Comparison of ENCODE assay signal across 8 mouse cellular contexts in genomic region chr1:154725356-154726320, GRCm38 (mm10).
A peak's percentile ranks its signal among the peaks of the same experiment; 100 is the strongest.
DNase-seq lines count a peak whose midpoint lies in the region; ATAC-seq and TF ChIP-seq lines count a peak whose summit lies in the region.

No protein-coding gene starts in this region.

- ATAC-seq in heart, embryonic 16.5 days (replicated peaks; ENCODE audit: extremely low read depth, insufficient read depth, low FRiP score), result no peak
- no peak for ATAC-seq in hindbrain, embryonic 14.5 days (ENCODE audit: low FRiP score)
- ATAC-seq in midbrain, postnatal 0 days (ENCODE audit: low FRiP score), result no peak

- H3K27ac ChIP-seq in heart, embryonic 16.5 days (ENCODE audit: low read length), result no peak overlapping the region
- peak overlapping the region; percentile 20; the same call in 1 of the 2 replicates for H3K27ac ChIP-seq in hindbrain, embryonic 14.5 days
- H3K27ac ChIP-seq in midbrain, postnatal 0 days (ENCODE audit: low read depth, low read length), result peak overlapping the region; percentile 38; the same call in 1 of the 2 replicates

- WGBS in heart, embryonic 16.5 days, result 35% methylated on average over 35 of the region's 35 CpGs
- 23% methylated on average over 35 of the region's 35 CpGs for WGBS in hindbrain, embryonic 14.5 days
- WGBS in midbrain, postnatal 0 days, result 12% methylated on average over 35 of the region's 35 CpGs

- no peak overlapping the region for H3K9ac ChIP-seq in heart, embryonic 16.5 days (ENCODE audit: low read length)
- H3K9ac ChIP-seq in hindbrain, embryonic 14.5 days, result peak overlapping the region; percentile 57
- H3K9ac ChIP-seq in midbrain, postnatal 0 days (replicated peaks; ENCODE audit: low read length, poor library complexity, severe bottlenecking), result peak overlapping the region; percentile 59

- H3K36me3 ChIP-seq in heart, embryonic 16.5 days (ENCODE audit: control insufficient read depth, insufficient read depth), result no peaks in the 10 kb centered on the region
- no peaks in the 10 kb centered on the region for H3K36me3 ChIP-seq in hindbrain, embryonic 14.5 days (replicated peaks; ENCODE audit: control insufficient read depth, insufficient read depth)
- H3K36me3 ChIP-seq in midbrain, postnatal 0 days (ENCODE audit: insufficient read depth, low read length), result no peaks in the 10 kb centered on the region

- peak overlapping the region; percentile 63 for H3K4me2 ChIP-seq in heart, embryonic 16.5 days (ENCODE audit: low read depth, low read length)
- H3K4me2 ChIP-seq in hindbrain, embryonic 14.5 days (replicated peaks), result peak overlapping the region; percentile 86
- H3K4me2 ChIP-seq in midbrain, postnatal 0 days (ENCODE audit: low read depth, low read length, poor library complexity, severe bottlenecking), result peak overlapping the region; percentile 84

- peaks cover 9% of the 10 kb centered on the region for H3K4me1 ChIP-seq in heart, embryonic 16.5 days (ENCODE audit: control insufficient read depth, insufficient read depth, low read length)
- peaks cover 22% of the 10 kb centered on the region; the same call in 1 of the 2 replicates for H3K4me1 ChIP-seq in hindbrain, embryonic 14.5 days (replicated peaks; ENCODE audit: control insufficient read depth, insufficient read depth, low read length)
- H3K4me1 ChIP-seq in midbrain, postnatal 0 days (ENCODE audit: insufficient read depth, low read length), result peaks cover 11% of the 10 kb centered on the region; the same call in 1 of the 2 replicates

- TF ChIP-seq CTCF in midbrain, postnatal 0 days (IDR thresholded peaks at IDR 0.05), result peak; percentile 28; the same call in 1 of the 2 replicates

- peak overlapping the region; percentile 44 for H3K4me3 ChIP-seq in heart, embryonic 16.5 days (ENCODE audit: low read length)
- peak overlapping the region; percentile 42 for H3K4me3 ChIP-seq in hindbrain, embryonic 14.5 days (replicated peaks; ENCODE audit: low read length)
- H3K4me3 ChIP-seq in midbrain, postnatal 0 days (ENCODE audit: low read depth, low read length), result peak overlapping the region; percentile 60

- H3K9me3 ChIP-seq in heart, embryonic 16.5 days (replicated peaks; ENCODE audit: control insufficient read depth, low read length), result no peaks in the 10 kb centered on the region
- H3K9me3 ChIP-seq in hindbrain, embryonic 14.5 days (ENCODE audit: control insufficient read depth, low read length), result no peaks in the 10 kb centered on the region
- H3K9me3 ChIP-seq in midbrain, postnatal 0 days (ENCODE audit: low read length), result no peaks in the 10 kb centered on the region

- DNase-seq in heart, adult 18-20 months, result no peak
- DNase-seq in embryo, embryonic 9.5 days (ENCODE audit: extremely low spot score), result peak; percentile 15
- no peak for DNase-seq in hindbrain, embryonic 14.5 days (ENCODE audit: low spot score)
- DNase-seq in midbrain, postnatal 0 days (ENCODE audit: low spot score), result peak; percentile 48
- DNase-seq in adrenal gland, postnatal 14 days, result no peak
- no peak for DNase-seq in frontal cortex, postnatal 10 days (ENCODE audit: low spot score in 2 of 2)
- no peak for DNase-seq in kidney, postnatal 36 days

- peaks cover 67% of the 10 kb centered on the region for H3K27me3 ChIP-seq in heart, embryonic 16.5 days (ENCODE audit: control insufficient read depth, insufficient read depth, low read length)
- peaks cover 18% of the 10 kb centered on the region for H3K27me3 ChIP-seq in hindbrain, embryonic 14.5 days (ENCODE audit: control insufficient read depth, insufficient read depth, low read length)
- H3K27me3 ChIP-seq in midbrain, postnatal 0 days (ENCODE audit: insufficient read depth, low read length), result no peaks in the 10 kb centered on the region

Comparison
In these comparisons a context has a peak if more than half of its experiments do, and no peak if none do; other contexts are left out.
1. DNase-seq: peak in embryo, embryonic 9.5 days (single experiment) and midbrain, postnatal 0 days (single experiment); none in heart, adult 18-20 months (0 of 2), hindbrain, embryonic 14.5 days (single experiment), adrenal gland, postnatal 14 days (single experiment), frontal cortex, postnatal 10 days (0 of 2) and kidney, postnatal 36 days (0 of 2).
2. Peak in every context shown above with its lines, with median percentiles within 50 percentile points of each other: H3K4me2 ChIP-seq and H3K4me3 ChIP-seq.